Mouse (Mus musculus): ENCODE results near the gene Eftud2.

- TF ChIP-seq CTCF (conservative IDR thresholded peaks at IDR 0.05 in 1 of 2, IDR thresholded peaks at IDR 0.05 in 1 of 2; ENCODE audit: low read depth in 2 of 2, low read length in 2 of 2), result no peak
- no peak for TF ChIP-seq POLR2A (IDR thresholded peaks at IDR 0.05; ENCODE audit: low read depth, low read length)
- TF ChIP-seq EP300 (IDR thresholded peaks at IDR 0.05; ENCODE audit: low read length), result no peak
- no peak for TF ChIP-seq RAD21 (IDR thresholded peaks at IDR 0.05; ENCODE audit: low read depth, low read length)
- TF ChIP-seq MYC (IDR thresholded peaks at IDR 0.05; ENCODE audit: low read depth, low read length), result no peak
- no peak for TF ChIP-seq JUND (conservative IDR thresholded peaks at IDR 0.05; ENCODE audit: low read depth, low read length)
- TF ChIP-seq MAX (IDR thresholded peaks at IDR 0.05; ENCODE audit: low read length), result no peak
- no peak for TF ChIP-seq CHD2 (IDR thresholded peaks at IDR 0.05; ENCODE audit: low read length)
- no peak for TF ChIP-seq USF1 (IDR thresholded peaks at IDR 0.05; ENCODE audit: low read depth, low read length)
- TF ChIP-seq ETS1 (conservative IDR thresholded peaks at IDR 0.05; ENCODE audit: low read depth, low read length), result no peak
- no peak for TF ChIP-seq POLR2AphosphoS2 (IDR thresholded peaks at IDR 0.05; ENCODE audit: low read depth, low read length)
These were observed 48.0 kb downstream of the Eftud2 start for GRCm38 (mm10) chr11:102832700-102833297.
